Mouse (Mus musculus) right cerebral cortex, postnatal 4 days (tissue): ENCODE results near the gene Cyp4f16.
"Not testable (repeated sequence)": the region's sequence is repeated elsewhere in the genome, so short reads cannot be mapped to it uniquely, and the experiment has no call there.

ENCODE experiments used
- DNase-seq: peaks from one replicate; pipeline ENCODE4 v3.0.0-alpha.2; 2022

Cyp4f16 gene

DNA sequence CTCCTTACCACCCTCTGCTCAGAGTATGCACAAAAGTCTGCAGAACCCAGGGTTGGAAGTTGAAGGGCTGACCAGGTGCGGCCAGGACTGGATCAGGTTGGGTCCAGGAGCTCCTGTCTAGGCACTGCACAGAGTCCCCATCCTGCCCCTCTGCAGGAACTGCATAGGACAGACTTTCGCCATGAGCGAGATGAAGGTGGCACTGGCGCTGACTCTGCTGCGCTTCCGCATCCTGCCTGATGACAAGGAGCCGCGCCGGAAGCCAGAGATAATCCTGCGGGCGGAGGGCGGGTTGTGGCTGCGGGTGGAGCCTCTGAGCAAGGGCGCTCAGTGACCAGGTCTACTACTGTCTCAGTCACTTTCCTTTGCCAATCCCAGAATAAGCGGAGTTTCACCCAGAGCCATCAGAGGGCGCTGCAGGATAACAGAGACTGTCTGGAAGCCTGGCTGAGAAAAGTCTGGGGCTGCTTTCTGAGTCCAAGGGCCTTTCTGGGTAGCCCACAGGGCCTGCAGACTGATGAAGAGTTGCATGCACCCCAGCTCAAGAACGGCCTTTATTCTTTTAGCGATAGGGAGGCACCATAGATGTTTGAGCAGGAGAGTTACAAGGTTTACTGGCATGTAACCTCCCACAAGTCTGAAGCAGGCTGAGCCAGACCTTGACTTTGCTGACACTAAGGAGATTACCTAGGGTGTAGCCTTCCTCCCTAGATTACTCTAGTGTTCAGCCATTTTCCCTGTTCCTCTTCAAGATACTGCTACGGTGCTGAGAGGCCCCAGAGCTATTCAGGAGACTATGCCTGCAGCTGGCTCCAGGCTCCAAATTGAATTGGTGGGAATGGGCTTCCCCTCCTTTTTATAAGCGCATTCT, 14.8 kb downstream of the Cyp4f16 start:
- DNase-seq, result peak; percentile 83

DNA sequence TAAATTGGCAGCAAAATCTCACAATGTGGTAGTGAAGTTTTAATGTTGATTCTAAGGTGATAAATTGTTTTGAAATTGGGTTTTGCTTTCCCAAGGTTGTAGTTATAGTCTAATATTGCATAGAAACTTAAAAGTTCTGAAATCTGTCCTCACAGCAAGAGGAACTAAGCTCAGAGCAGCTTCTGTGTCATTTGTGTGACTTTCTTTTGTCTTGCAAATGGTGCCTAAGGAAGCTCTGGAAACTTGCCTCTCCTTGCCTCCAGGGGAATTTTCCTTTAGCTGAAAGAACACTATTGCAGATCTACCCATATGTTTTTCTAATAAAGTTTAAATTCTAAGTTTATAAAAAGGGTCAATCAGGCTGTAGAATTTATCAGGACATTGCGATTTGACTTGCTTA, 16.7 kb downstream of the Cyp4f16 start:
- DNase-seq, result not testable (repeated sequence)

DNA sequence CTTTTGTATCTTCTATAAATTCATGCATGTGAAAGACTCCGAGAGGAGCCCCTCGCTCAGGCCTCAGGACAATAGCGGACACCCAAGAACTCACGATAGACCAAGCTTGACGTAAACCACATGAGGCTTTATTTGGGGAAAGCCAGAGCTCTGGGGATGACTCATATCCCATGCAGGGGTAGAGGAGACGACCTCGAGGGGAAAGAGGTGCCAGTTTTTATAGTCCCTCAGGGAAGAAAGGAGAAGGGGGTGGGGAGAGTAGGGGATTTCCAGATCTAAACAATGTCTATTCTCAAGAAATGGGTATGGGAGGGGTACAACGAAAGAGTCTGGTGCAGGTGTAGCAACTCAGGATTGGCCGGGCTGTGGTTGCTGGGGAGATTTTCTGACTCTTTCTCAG, 18.0 kb downstream of the Cyp4f16 start:
- DNase-seq, result not testable (repeated sequence)

GRCm38 (mm10) chr17:32563301-32563700, 26.9 kb downstream of the Cyp4f16 start:
- DNase-seq, result not testable (repeated sequence)

DNA sequence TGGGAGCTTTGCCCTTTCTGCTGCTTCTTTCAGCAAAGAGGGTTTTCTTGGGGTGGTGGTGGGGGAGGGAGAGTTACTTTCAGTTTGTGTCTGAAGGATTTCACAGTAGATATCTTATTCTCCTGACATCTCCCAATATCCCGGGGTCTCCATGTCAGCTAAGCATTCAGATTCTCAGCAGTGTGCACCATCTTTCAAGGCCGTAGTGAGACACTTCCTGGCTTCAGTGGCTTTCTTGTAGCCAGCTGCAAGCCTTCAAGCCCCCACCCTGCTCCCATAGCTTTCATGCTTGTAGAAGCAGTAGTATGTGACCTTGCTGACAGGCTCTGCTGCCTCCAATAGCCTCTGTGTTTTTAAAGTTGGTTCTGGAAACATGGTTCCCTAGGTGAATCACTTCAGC, 36.9 kb downstream of the Cyp4f16 start:
- DNase-seq, result not testable (repeated sequence)

DNA sequence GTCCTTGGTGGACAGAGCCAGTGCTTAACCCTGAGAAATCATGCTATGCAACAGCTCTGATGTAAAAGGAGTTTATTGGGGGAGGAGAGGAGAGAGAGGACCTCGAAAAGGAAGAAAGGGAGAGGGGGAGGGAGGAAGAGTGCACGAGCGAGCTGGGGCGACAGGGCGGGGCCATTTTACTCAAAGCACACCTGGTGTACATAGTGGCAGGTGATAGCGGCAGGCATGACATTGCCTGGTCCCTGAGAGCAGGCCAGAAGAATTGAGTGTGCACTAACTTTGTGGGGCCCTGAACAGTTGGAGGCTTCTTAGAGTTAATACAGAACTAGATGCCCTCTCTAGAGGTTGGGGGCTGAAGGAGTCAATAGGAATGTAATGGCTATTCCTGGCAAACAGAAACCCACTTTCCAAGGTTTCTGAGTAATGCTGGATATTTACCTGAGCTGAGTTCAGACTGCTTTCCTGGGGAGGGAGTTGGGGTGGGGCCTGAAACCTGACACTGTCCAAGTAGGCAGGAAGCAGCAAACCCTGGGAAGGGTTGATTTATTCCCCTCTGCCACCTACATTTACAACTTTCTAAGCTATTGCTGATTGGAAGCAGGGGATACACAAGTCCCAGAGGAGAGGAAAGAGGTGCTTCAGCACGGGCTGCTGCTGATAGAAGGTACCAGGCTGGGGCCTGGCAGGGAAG, 41.3 kb downstream of the Cyp4f16 start:
- no peak for DNase-seq

DNA sequence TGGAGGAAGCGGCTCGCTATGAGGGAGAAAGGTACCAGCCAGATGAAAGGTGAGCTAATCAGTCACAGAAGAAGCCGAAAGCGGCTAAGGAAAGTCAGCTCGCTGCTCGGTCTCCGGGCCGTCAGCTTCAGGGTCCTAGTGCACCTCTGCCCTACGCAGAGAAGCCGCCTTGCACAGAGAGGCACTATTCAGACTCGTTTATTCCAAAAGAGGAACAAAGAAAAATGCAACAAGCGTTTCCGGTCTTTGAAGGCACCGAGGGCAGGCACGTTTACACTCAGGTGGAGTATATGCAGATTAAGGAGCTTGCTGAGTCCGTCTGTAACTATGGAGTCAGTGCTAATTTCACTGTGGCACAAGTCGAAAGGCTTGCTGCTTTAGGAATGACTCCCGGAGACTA, 60.1 kb downstream of the Cyp4f16 start:
- no peak for DNase-seq
